Mouse (Mus musculus) neural tube, embryonic 14.5 days (tissue): ENCODE measurements around the gene Ccpg1. TPM values are rescaled to one million over a fixed set of nuclear protein-coding genes. Genes with fewer than 3 reads are reported as not detected.

Source experiments
- ATAC-seq: fragments of 200-750 bp; cut with Nextera tagmentation; 2 replicates; pipeline ENCODE4 v1.8.0; 2017; ENCODE audit warnings: low read depth, mild to moderate bottlenecking, moderate TSS enrichment, moderate library complexity
- H3K27ac ChIP-seq: fragments of 300-500 bp; sonication (generic); 2 replicates; pipeline ENCODE4 v1.5.1; 2014; ENCODE audit warnings: low read depth, mild to moderate bottlenecking, control low read depth, low read length, moderate library complexity, mixed read lengths
- H3K27me3 ChIP-seq: fragments of 300-500 bp; sonication (generic); 2 replicates; pipeline ENCODE4 v1.6.1; 2014; ENCODE audit warnings: low read length; ENCODE audit not compliant: control insufficient read depth, insufficient read depth
- H3K36me3 ChIP-seq: fragments of 300-500 bp; sonication (generic); 2 replicates; pipeline ENCODE4 v1.6.1; 2014; ENCODE audit warnings: low read length, mixed read lengths; ENCODE audit not compliant: control insufficient read depth, insufficient read depth
- H3K4me1 ChIP-seq: fragments of 300-500 bp; sonication (generic); 2 replicates; pipeline ENCODE4 v1.6.1; 2014; ENCODE audit warnings: low read length; ENCODE audit not compliant: control insufficient read depth, insufficient read depth
- H3K4me2 ChIP-seq: fragments of 300-500 bp; sonication (generic); 2 replicates; pipeline ENCODE4 v1.6.1; 2014; ENCODE audit warnings: mild to moderate bottlenecking, low read depth, low read length, control low read depth
- H3K4me3 ChIP-seq: fragments of 300-500 bp; sonication (generic); 2 replicates; pipeline ENCODE4 v1.5.1; 2014; ENCODE audit warnings: low read depth, low read length, control low read depth, mixed read lengths
- H3K9ac ChIP-seq: fragments of 300-500 bp; sonication (generic); replicated peaks from 2 replicates; pipeline ENCODE4 v1.6.1; 2014; ENCODE audit warnings: low read depth, mild to moderate bottlenecking, control low read depth, low read length, mixed read lengths
- H3K9me3 ChIP-seq: fragments of 300-500 bp; sonication (generic); 2 replicates; pipeline ENCODE4 v1.6.1; 2016; ENCODE audit warnings: low read length; ENCODE audit not compliant: control insufficient read depth
- WGBS: fragments of 180-500 bp; shearing (Covaris S2); extraction: QIAGEN DNeasy Blood & Tissue Kit; methylation state at CpG from one replicate; pipeline ENCODE4 v1.1.7; 2014; 5-methylcytosine and 5-hydroxymethylcytosine counted together
- polyA plus RNA-seq: library from polyadenylated mRNA; unstranded; fragments of >200 nt; fragmentation: Nextera tagmentation; extraction: Ambion mirVana; gene quantifications from 2 replicates; pipeline ENCODE4 v1.2.1, GENCODE M21; 2014

Ccpg1 gene
- polyA plus RNA-seq, 1 experiment from 2014 or later, result 33.8 TPM

DNA sequence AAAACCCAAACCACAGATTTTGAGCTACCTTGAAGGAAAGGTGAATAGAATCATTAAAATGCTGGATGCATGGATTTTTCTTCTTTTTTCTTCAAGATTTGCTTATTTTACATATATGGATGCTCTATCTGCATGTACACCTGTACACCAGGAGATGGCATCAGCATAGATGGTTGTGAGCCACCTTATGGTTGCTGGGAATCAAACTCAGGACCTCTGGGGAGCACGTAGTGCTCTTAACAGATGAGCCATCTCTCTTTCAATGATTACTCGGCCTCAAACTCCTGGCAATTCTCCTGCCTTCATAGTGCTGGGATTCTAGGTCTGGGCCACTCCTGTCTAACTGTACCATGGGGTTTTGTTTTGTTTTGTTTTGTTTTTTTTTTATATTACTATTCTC is 2.2 kb upstream of the Ccpg1 start:
- H3K4me2 ChIP-seq, result no peak overlapping the region
- H3K4me3 ChIP-seq, result no peak overlapping the region
- no peak overlapping the region for H3K27ac ChIP-seq
- peaks cover 12% of the 10 kb centered on the region for H3K4me1 ChIP-seq
- H3K36me3 ChIP-seq, result no peaks in the 10 kb centered on the region
- H3K9ac ChIP-seq, result no peak overlapping the region
- 74% methylated on average over 2 of the region's 2 CpGs for WGBS
- no peaks in the 10 kb centered on the region for H3K9me3 ChIP-seq
- H3K27me3 ChIP-seq, result no peaks in the 10 kb centered on the region
- ATAC-seq, result no peak

GRCm38 (mm10) chr9:72987703-72988102 is 2.5 kb downstream of the Ccpg1 start:
- WGBS, result 76% methylated on average over 3 of the region's 3 CpGs
- no peak overlapping the region for H3K4me3 ChIP-seq
- H3K27me3 ChIP-seq, result no peaks in the 10 kb centered on the region
- peaks cover 12% of the 10 kb centered on the region for H3K4me1 ChIP-seq
- no peaks in the 10 kb centered on the region for H3K36me3 ChIP-seq
- no peak for ATAC-seq
- no peaks in the 10 kb centered on the region for H3K9me3 ChIP-seq
- H3K27ac ChIP-seq, result no peak overlapping the region
- H3K9ac ChIP-seq, result no peak overlapping the region
- no peak overlapping the region for H3K4me2 ChIP-seq

- H3K36me3 ChIP-seq, result no peaks in the 10 kb centered on the region
- H3K9ac ChIP-seq, result no peak overlapping the region
- no peak overlapping the region for H3K4me2 ChIP-seq
- H3K27me3 ChIP-seq, result no peaks in the 10 kb centered on the region
- ATAC-seq, result no peak
- WGBS, result 89% methylated on average over 5 of the region's 5 CpGs
- H3K9me3 ChIP-seq, result no peaks in the 10 kb centered on the region
- H3K4me1 ChIP-seq, result peaks cover 12% of the 10 kb centered on the region
- no peak overlapping the region for H3K4me3 ChIP-seq
- no peak overlapping the region for H3K27ac ChIP-seq
These were observed 3.5 kb downstream of the Ccpg1 start for GRCm38 (mm10) chr9:72988706-72989105.

DNA sequence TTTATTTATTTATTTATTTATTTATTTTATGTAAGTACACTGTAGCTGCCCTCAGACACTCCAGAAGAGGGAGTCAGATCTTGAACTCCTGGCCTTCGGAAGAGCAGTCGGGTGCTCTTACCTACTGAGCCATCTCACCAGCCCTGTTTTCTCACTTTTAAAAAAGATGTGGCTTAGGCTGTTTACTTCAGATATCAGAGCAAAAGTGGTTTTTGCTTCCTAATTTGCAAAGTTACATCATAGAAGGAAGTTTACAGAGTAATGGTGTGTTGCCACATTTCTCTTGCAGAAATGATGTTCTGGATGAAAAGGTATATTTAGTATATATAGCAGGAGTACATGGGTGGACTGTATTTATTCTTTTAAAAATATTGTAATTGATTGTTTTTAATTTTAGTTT is 6.2 kb downstream of the Ccpg1 start:
- H3K4me1 ChIP-seq, result peaks cover 4% of the 10 kb centered on the region; the same call in 1 of the 2 replicates
- no peaks in the 10 kb centered on the region for H3K36me3 ChIP-seq
- H3K9me3 ChIP-seq, result no peaks in the 10 kb centered on the region
- no peak overlapping the region for H3K4me2 ChIP-seq
- no peak overlapping the region for H3K4me3 ChIP-seq
- no peak for ATAC-seq
- no peak overlapping the region for H3K27ac ChIP-seq
- H3K9ac ChIP-seq, result no peak overlapping the region
- H3K27me3 ChIP-seq, result no peaks in the 10 kb centered on the region
- 94% methylated on average over 2 of the region's 2 CpGs for WGBS

GRCm38 (mm10) chr9:72992576-72992975 is 7.3 kb downstream of the Ccpg1 start:
- Histone ChIP-seq H3K36me3 (no peaks in the 10 kb centered on the region), H3K4me2 (no peak overlapping the region), H3K27ac (no peak overlapping the region), H3K4me1 (no peaks in the 10 kb centered on the region), H3K9me3 (no peaks in the 10 kb centered on the region), H3K4me3 (no peak overlapping the region), H3K9ac (no peak overlapping the region), H3K27me3 (no peaks in the 10 kb centered on the region)
- ATAC-seq, result no peak
- WGBS, result 93% methylated on average over 5 of the region's 5 CpGs

DNA sequence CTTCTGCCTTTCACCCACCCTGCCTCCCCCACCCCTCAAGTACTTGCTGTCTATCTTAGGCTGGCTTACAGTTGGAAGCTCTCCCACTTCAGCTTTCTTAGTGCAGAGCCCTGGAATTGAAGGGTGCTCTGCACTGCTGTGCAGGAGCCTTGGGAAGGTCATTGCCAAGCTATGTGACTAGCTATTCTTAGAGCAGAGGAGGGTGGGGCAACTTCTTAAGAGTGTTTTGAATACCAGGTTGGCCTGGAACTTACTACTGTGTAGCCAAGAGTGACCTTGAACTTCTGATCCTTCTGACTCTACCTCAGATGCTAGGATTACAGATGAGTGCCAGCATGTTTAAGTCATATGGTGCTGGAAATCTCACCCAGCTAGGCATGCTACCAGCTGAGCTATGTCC is 10.9 kb downstream of the Ccpg1 start:
- Histone ChIP-seq H3K9me3 (no peaks in the 10 kb centered on the region), H3K36me3 (peaks cover 5% of the 10 kb centered on the region), H3K4me3 (no peak overlapping the region), H3K27ac (no peak overlapping the region), H3K9ac (no peak overlapping the region), H3K27me3 (no peaks in the 10 kb centered on the region), H3K4me1 (no peaks in the 10 kb centered on the region), H3K4me2 (no peak overlapping the region)
- ATAC-seq, result no peak

DNA sequence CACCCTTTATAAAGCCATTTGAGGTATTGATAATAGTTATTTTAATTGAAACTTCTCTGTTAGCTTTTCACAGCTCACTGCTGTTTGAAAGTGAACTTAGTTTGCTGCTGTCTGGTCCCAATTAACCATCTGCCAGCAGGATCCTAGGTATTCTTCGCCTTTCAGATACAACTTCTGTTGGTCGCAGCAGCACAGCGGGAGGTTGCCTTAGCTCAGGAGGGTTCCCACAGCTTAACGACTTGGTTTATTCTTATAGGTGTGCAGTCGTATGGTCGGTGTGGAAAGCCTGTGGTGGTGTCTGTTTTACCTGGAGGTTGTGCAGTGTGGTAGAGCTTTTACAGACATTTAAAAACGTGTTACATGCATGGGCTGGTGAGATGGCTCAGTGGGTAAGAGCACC is 11.6 kb downstream of the Ccpg1 start:
- H3K4me2 ChIP-seq, result no peak overlapping the region
- no peak for ATAC-seq
- H3K4me1 ChIP-seq, result no peaks in the 10 kb centered on the region
- no peak overlapping the region for H3K4me3 ChIP-seq
- WGBS, result 54% methylated on average over 7 of the region's 7 CpGs
- H3K9me3 ChIP-seq, result no peaks in the 10 kb centered on the region
- H3K9ac ChIP-seq, result no peak overlapping the region
- peaks cover 8% of the 10 kb centered on the region for H3K36me3 ChIP-seq
- H3K27ac ChIP-seq, result no peak overlapping the region
- no peaks in the 10 kb centered on the region for H3K27me3 ChIP-seq

DNA sequence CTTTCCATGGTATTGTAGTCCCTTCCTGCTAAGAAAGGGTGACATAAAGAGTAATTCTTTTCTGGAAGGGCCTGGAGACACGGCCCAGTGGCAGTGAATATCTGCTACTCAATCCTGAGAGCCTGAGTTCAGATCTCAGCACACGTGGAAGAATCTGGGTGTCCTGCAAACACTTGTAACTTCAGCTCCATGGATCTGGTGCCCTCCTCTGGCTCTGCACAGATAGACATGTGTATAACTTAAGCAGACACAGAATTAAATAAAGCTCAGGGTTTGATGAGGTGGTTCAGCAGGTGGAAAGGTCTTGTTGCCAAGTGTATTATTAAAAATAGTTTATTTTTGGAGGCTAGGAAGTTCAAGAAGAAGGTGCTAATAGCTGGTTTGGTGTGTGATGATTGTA is 15.3 kb downstream of the Ccpg1 start:
- no peaks in the 10 kb centered on the region for H3K27me3 ChIP-seq
- no peak overlapping the region for H3K4me2 ChIP-seq
- H3K9ac ChIP-seq, result no peak overlapping the region
- no peak overlapping the region for H3K4me3 ChIP-seq
- 67% methylated on average over 2 of the region's 2 CpGs for WGBS
- H3K9me3 ChIP-seq, result no peaks in the 10 kb centered on the region
- peaks cover 16% of the 10 kb centered on the region for H3K36me3 ChIP-seq
- no peak overlapping the region for H3K27ac ChIP-seq
- ATAC-seq, result no peak
- H3K4me1 ChIP-seq, result no peaks in the 10 kb centered on the region

DNA sequence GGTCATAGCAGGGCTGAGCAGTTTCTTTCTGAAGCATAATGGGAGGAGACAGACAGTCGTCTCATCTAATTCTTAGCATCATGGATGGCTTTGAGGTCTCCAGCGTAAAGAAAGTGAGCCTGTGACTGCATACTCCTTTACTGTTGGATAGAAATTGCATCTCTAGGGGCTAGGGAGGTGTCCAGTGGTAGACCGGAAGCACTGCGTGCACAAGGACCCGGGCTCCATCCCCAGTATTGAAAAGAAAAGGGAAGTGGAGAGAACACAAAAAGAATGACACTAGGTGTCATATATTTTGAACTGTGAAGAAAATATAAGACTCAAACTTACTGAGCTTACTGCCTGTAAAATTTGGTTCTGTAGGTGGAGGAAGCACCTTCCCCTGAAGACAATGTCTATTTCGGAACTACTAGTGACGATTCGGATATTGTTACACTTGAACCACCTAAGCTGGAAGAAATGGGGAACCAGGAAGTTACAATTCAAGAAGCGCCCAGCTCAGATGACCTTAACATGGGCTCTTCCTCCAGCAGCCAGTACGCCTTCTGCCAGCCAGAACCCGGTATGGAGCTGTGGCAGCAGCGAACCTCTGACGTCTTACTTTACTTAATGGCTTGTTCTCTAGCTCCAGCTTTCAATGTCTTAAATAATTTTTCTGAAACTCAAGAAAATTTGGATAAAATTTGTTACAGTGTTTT is 16.2 kb downstream of the Ccpg1 start:
- 90% methylated on average over 13 of the region's 13 CpGs for WGBS
- no peaks in the 10 kb centered on the region for H3K9me3 ChIP-seq
- H3K27ac ChIP-seq, result no peak overlapping the region
- no peak for ATAC-seq
- no peaks in the 10 kb centered on the region for H3K4me1 ChIP-seq
- no peak overlapping the region for H3K4me2 ChIP-seq
- peaks cover 16% of the 10 kb centered on the region for H3K36me3 ChIP-seq
- H3K4me3 ChIP-seq, result no peak overlapping the region
- no peak overlapping the region for H3K9ac ChIP-seq
- no peaks in the 10 kb centered on the region for H3K27me3 ChIP-seq
